Mouse (Mus musculus): ENCODE results near the gene Zfp385b.

Gene Zfp385b

GRCm38 (mm10) chr2:77705476-77705875 lies 114.0 kb downstream of the Zfp385b start:
- no peak for DNase-seq (ENCODE audit: low read depth, low spot score)

GRCm38 (mm10) chr2:77703080-77703479 lies 116.4 kb downstream of the Zfp385b start:
- no peak for DNase-seq (ENCODE audit: low read depth, low spot score)

GRCm38 (mm10) chr2:77691174-77691573 lies 128.3 kb downstream of the Zfp385b start:
- DNase-seq (ENCODE audit: low read depth, low spot score) = no peak

GRCm38 (mm10) chr2:77690316-77690715 lies 129.1 kb downstream of the Zfp385b start:
- DNase-seq (ENCODE audit: low read depth, low spot score) = no peak

- no peak for DNase-seq (ENCODE audit: low read depth, low spot score)
Observed at GRCm38 (mm10) chr2:77688651-77689050, 130.8 kb downstream of the Zfp385b start.

- DNase-seq (ENCODE audit: low read depth, low spot score) = no peak
Observed at GRCm38 (mm10) chr2:77684088-77684487, 135.4 kb downstream of the Zfp385b start.

- DNase-seq (ENCODE audit: low read depth, low spot score) = no peak
Observed at GRCm38 (mm10) chr2:77682205-77682604, 137.2 kb downstream of the Zfp385b start.

- no peak for DNase-seq (ENCODE audit: low read depth, low spot score)
Observed at GRCm38 (mm10) chr2:77681741-77682140, 137.7 kb downstream of the Zfp385b start.

GRCm38 (mm10) chr2:77673770-77674169 lies 145.7 kb downstream of the Zfp385b start:
- no peak for DNase-seq (ENCODE audit: low read depth, low spot score)

- DNase-seq (ENCODE audit: low read depth, low spot score) = no peak
Observed at GRCm38 (mm10) chr2:77672215-77672905, 147.1 kb downstream of the Zfp385b start.

GRCm38 (mm10) chr2:77662171-77662570 lies 157.3 kb downstream of the Zfp385b start:
- no peak for DNase-seq (ENCODE audit: low read depth, low spot score)

GRCm38 (mm10) chr2:77653686-77654085 lies 165.8 kb downstream of the Zfp385b start:
- no peak for DNase-seq (ENCODE audit: low read depth, low spot score)

- DNase-seq (ENCODE audit: low read depth, low spot score) = no peak
Observed at GRCm38 (mm10) chr2:77641521-77642170, 177.8 kb downstream of the Zfp385b start.

- DNase-seq (ENCODE audit: low read depth, low spot score) = no peak
Observed at GRCm38 (mm10) chr2:77639993-77640392, 179.4 kb downstream of the Zfp385b start.

- DNase-seq (ENCODE audit: low read depth, low spot score) = peak; percentile 15
Observed at GRCm38 (mm10) chr2:77631606-77632005, 187.8 kb downstream of the Zfp385b start.

GRCm38 (mm10) chr2:77627622-77628231 lies 191.7 kb downstream of the Zfp385b start:
- peak; percentile 5 for DNase-seq (ENCODE audit: low read depth, low spot score)

- DNase-seq (ENCODE audit: low read depth, low spot score) = no peak
Observed at GRCm38 (mm10) chr2:77618686-77619085, 200.8 kb downstream of the Zfp385b start.

GRCm38 (mm10) chr2:77610303-77610991 lies 209.0 kb downstream of the Zfp385b start:
- DNase-seq (ENCODE audit: low read depth, low spot score) = no peak

- no peak for DNase-seq (ENCODE audit: low read depth, low spot score)
Observed at GRCm38 (mm10) chr2:77609452-77609851, 210.0 kb downstream of the Zfp385b start.

GRCm38 (mm10) chr2:77608666-77609065 lies 210.8 kb downstream of the Zfp385b start:
- DNase-seq (ENCODE audit: low read depth, low spot score) = no peak

- DNase-seq (ENCODE audit: low read depth, low spot score) = peak; percentile 6
Observed at GRCm38 (mm10) chr2:77593461-77593860, 226.0 kb downstream of the Zfp385b start.

GRCm38 (mm10) chr2:77592525-77592924 lies 226.9 kb downstream of the Zfp385b start:
- DNase-seq (ENCODE audit: low read depth, low spot score) = no peak

All from mesoderm, embryonic 11.5 days (tissue).